Mouse (Mus musculus): ENCODE data around the gene Prpf19.
A peak's percentile ranks its signal among the peaks of the same experiment; 100 is the strongest.

Gene Prpf19

GRCm38 (mm10) chr19:10895016-10895528 lies at the start of gene Prpf19:
Gene Prpf19, plus strand, starts transcription at chr19:10895231.
- DNase-seq (ENCODE audit: low spot score), result peak; percentile 99

- DNase-seq (ENCODE audit: low spot score), result no peak
Observed at GRCm38 (mm10) chr19:10845454-10845853, 49.6 kb upstream of the Prpf19 start.

GRCm38 (mm10) chr19:10846150-10846549 lies 48.9 kb upstream of the Prpf19 start:
- no peak for DNase-seq (ENCODE audit: low spot score)

GRCm38 (mm10) chr19:10847311-10848087 lies 47.5 kb upstream of the Prpf19 start:
- DNase-seq (ENCODE audit: low spot score), result peak; percentile 50

GRCm38 (mm10) chr19:10855422-10855821 lies 39.6 kb upstream of the Prpf19 start:
- no peak for DNase-seq (ENCODE audit: low spot score)

- DNase-seq (ENCODE audit: low spot score), result no peak
Observed at GRCm38 (mm10) chr19:10856520-10856919, 38.5 kb upstream of the Prpf19 start.

- DNase-seq (ENCODE audit: low spot score), result no peak
Observed at GRCm38 (mm10) chr19:10860072-10860497, 34.9 kb upstream of the Prpf19 start.

- no peak for DNase-seq (ENCODE audit: low spot score)
Observed at GRCm38 (mm10) chr19:10866351-10866750, 28.7 kb upstream of the Prpf19 start.

- no peak for DNase-seq (ENCODE audit: low spot score)
Observed at GRCm38 (mm10) chr19:10867946-10868622, 26.9 kb upstream of the Prpf19 start.

- DNase-seq (ENCODE audit: low spot score), result peak; percentile 33
Observed at GRCm38 (mm10) chr19:10868623-10869141, 26.3 kb upstream of the Prpf19 start.

- peak; percentile 89 for DNase-seq (ENCODE audit: low spot score)
Observed at GRCm38 (mm10) chr19:10869241-10869885, 25.7 kb upstream of the Prpf19 start.

GRCm38 (mm10) chr19:10869886-10870527 lies 25.0 kb upstream of the Prpf19 start, which contains the start of gene Tmem132a:
Gene Tmem132a, minus strand, starts transcription at chr19:10869940.
- DNase-seq (ENCODE audit: low spot score), result no peak

- no peak for DNase-seq (ENCODE audit: low spot score)
Observed at GRCm38 (mm10) chr19:10870676-10871075, 24.4 kb upstream of the Prpf19 start.

GRCm38 (mm10) chr19:10871328-10871961 lies 23.6 kb upstream of the Prpf19 start:
- no peak for DNase-seq (ENCODE audit: low spot score)

- no peak for DNase-seq (ENCODE audit: low spot score)
Observed at GRCm38 (mm10) chr19:10878201-10878837, 16.7 kb upstream of the Prpf19 start.

- no peak for DNase-seq (ENCODE audit: low spot score)
Observed at GRCm38 (mm10) chr19:10880085-10880974, 14.7 kb upstream of the Prpf19 start.

- DNase-seq (ENCODE audit: low spot score), result no peak
Observed at GRCm38 (mm10) chr19:10880975-10881425, 14.0 kb upstream of the Prpf19 start.

GRCm38 (mm10) chr19:10881426-10882154 lies 13.4 kb upstream of the Prpf19 start, which contains the start of gene Tmem109:
Gene Tmem109, minus strand, starts transcription at chr19:10882001.
- DNase-seq (ENCODE audit: low spot score), result peak; percentile 98

- DNase-seq (ENCODE audit: low spot score), result no peak
Observed at GRCm38 (mm10) chr19:10892201-10892600, 2.8 kb upstream of the Prpf19 start.

All from retina, embryonic 14.5 days (tissue).